Comparison of ENCODE assay signal across 14 mouse cellular contexts in the genomic region with DNA sequence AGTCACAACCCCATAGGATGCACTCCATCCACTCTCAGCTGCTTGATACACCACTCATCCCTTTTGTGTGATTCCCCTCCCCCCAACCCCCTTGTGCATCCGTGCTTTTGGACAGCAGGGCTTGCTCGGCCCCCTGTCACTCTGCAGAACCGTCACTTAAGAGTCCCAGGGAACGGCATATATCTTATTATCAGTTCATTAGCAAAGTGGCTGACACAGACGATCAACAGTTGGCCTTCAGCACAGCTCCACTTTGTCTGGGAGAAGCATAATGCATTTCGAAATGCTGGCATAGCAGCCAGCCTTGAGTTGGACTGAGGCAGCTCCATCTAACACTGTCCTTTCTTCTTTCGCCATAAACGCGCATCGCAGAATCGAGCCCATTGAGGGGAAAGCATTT.
DNase-seq lines count a peak whose midpoint lies in the region; ATAC-seq and TF ChIP-seq lines count a peak whose summit lies in the region.
"Had no signal": no experiment of that assay in that cellular context is flagged by ENCODE, and none has a peak within 500 bp of the region (broad histone marks: within the 10 kb centered on the region; RNA-seq: fewer than 3 reads in every experiment).

No protein-coding gene starts in this region.

- no peaks in the 10 kb centered on the region for H3K36me3 ChIP-seq in forebrain, embryonic 15.5 days
- H3K36me3 ChIP-seq in forebrain, embryonic 16.5 days (ENCODE audit: control insufficient read depth, insufficient read depth): no peaks in the 10 kb centered on the region
- H3K36me3 ChIP-seq in lung, embryonic 14.5 days (ENCODE audit: insufficient read depth): no peaks in the 10 kb centered on the region
- H3K36me3 ChIP-seq in hindbrain, postnatal 0 days (ENCODE audit: insufficient read depth, low read length): no peaks in the 10 kb centered on the region

- TF ChIP-seq CTCF in lung, embryonic 14.5 days (IDR thresholded peaks at IDR 0.05; ENCODE audit: low read depth): no peak
- TF ChIP-seq CTCF in lung, adult 2 months (IDR thresholded peaks at IDR 0.05; ENCODE audit: insufficient read depth, low read length): no peak
- TF ChIP-seq CTCF in hindbrain, postnatal 0 days (IDR thresholded peaks at IDR 0.05; ENCODE audit: low read depth): no peak

- no peak overlapping the region for H3K4me3 ChIP-seq in forebrain, embryonic 15.5 days
- H3K4me3 ChIP-seq in forebrain, embryonic 16.5 days (replicated peaks; ENCODE audit: low read length): no peak overlapping the region
- no peak overlapping the region for H3K4me3 ChIP-seq in lung, embryonic 14.5 days (ENCODE audit: low read depth, low read length)
- no peak overlapping the region for H3K4me3 ChIP-seq in lung, adult 2 months (replicated peaks; ENCODE audit: extremely low read depth, low read depth, low read length)
- no peak overlapping the region for H3K4me3 ChIP-seq in hindbrain, postnatal 0 days (ENCODE audit: low read length)
- H3K4me3 ChIP-seq: gastrocnemius, adult 2 months had no signal

- H3K9me3 ChIP-seq in forebrain, embryonic 15.5 days: no peaks in the 10 kb centered on the region
- no peaks in the 10 kb centered on the region for H3K9me3 ChIP-seq in forebrain, embryonic 16.5 days (ENCODE audit: control insufficient read depth, low read length)
- H3K9me3 ChIP-seq in lung, embryonic 14.5 days (ENCODE audit: low read depth, low read length): no peaks in the 10 kb centered on the region
- no peaks in the 10 kb centered on the region for H3K9me3 ChIP-seq in hindbrain, postnatal 0 days (ENCODE audit: low read length)

- no peak for ATAC-seq in forebrain, embryonic 15.5 days (replicated peaks)
- no peak for ATAC-seq in forebrain, embryonic 16.5 days
- ATAC-seq in lung, embryonic 14.5 days (ENCODE audit: insufficient read depth): peak; percentile 97
- no peak for ATAC-seq in hindbrain, postnatal 0 days
- ATAC-seq: Patski had no signal

- no peak for TF ChIP-seq POLR2A in lung, adult 2 months (IDR thresholded peaks at IDR 0.05; ENCODE audit: borderline replicate concordance, extremely low read depth, low read depth, low read length)

- H3K4me2 ChIP-seq in forebrain, embryonic 15.5 days (replicated peaks): no peak overlapping the region
- no peak overlapping the region; the same call in 1 of the 2 replicates for H3K4me2 ChIP-seq in forebrain, embryonic 16.5 days (ENCODE audit: low read length)
- H3K4me2 ChIP-seq in lung, embryonic 14.5 days: no peak overlapping the region
- 0 out of 2 replicates have a peak overlapping the region, but pooled peaks have one; percentile 4 for H3K4me2 ChIP-seq in hindbrain, postnatal 0 days (ENCODE audit: low read depth, low read length)

- peak overlapping the region; percentile 35; the same call in 1 of the 2 replicates for H3K27ac ChIP-seq in forebrain, embryonic 15.5 days (replicated peaks)
- no peak overlapping the region for H3K27ac ChIP-seq in forebrain, embryonic 16.5 days (ENCODE audit: low read length)
- no peak overlapping the region for H3K27ac ChIP-seq in lung, embryonic 14.5 days (ENCODE audit: low read depth)
- no peak overlapping the region for H3K27ac ChIP-seq in hindbrain, postnatal 0 days
- H3K27ac ChIP-seq: gastrocnemius, adult 2 months; liver, embryonic 14.5 days had no signal

- no peak overlapping the region for H3K9ac ChIP-seq in forebrain, embryonic 15.5 days (replicated peaks)
- no peak overlapping the region for H3K9ac ChIP-seq in forebrain, embryonic 16.5 days (replicated peaks; ENCODE audit: low read depth, low read length)
- no peak overlapping the region for H3K9ac ChIP-seq in lung, embryonic 14.5 days
- H3K9ac ChIP-seq in hindbrain, postnatal 0 days (replicated peaks; ENCODE audit: low read length): no peak overlapping the region
- H3K9ac ChIP-seq: liver, embryonic 14.5 days had no signal

- H3K4me1 ChIP-seq in forebrain, embryonic 15.5 days: peaks cover 46% of the 10 kb centered on the region
- H3K4me1 ChIP-seq in forebrain, embryonic 16.5 days (replicated peaks; ENCODE audit: control insufficient read depth, insufficient read depth, low read length): peaks cover 36% of the 10 kb centered on the region
- 0 out of 2 replicates have a peak, but pooled peaks cover 3% of the 10 kb centered on the region for H3K4me1 ChIP-seq in lung, embryonic 14.5 days (ENCODE audit: insufficient read depth)
- H3K4me1 ChIP-seq in lung, adult 2 months (ENCODE audit: control insufficient read depth, insufficient read depth, low read length): no peaks in the 10 kb centered on the region
- H3K4me1 ChIP-seq in hindbrain, postnatal 0 days (ENCODE audit: insufficient read depth, low read length): peaks cover 2% of the 10 kb centered on the region; the same call in 1 of the 2 replicates

- WGBS in forebrain, embryonic 15.5 days: 28% methylated on average over 11 of the region's 11 CpGs
- 19% methylated on average over 11 of the region's 11 CpGs for WGBS in forebrain, embryonic 16.5 days
- 39% methylated on average over 11 of the region's 11 CpGs for WGBS in lung, embryonic 14.5 days
- 58% methylated on average over 11 of the region's 11 CpGs for WGBS in lung, adult 2 months
- WGBS in hindbrain, postnatal 0 days: 33% methylated on average over 11 of the region's 11 CpGs

- peak; percentile 89 for DNase-seq in lung, embryonic 14.5 days
- DNase-seq in lung, adult 2 months: no peak
- peak; percentile 48 for DNase-seq in hindbrain, postnatal 0 days (ENCODE audit: low spot score)
- peak; percentile 75 for DNase-seq in retina, embryonic 14.5 days (ENCODE audit: low spot score)
- DNase-seq in kidney, postnatal 36 days: no peak
- DNase-seq: gastrocnemius, adult 2 months; kidney, adult 11 months; kidney, postnatal 4 days; right cerebral cortex, postnatal 4 days; thymus, postnatal 36 days had no signal

- H3K27me3 ChIP-seq in forebrain, embryonic 15.5 days: no peaks in the 10 kb centered on the region
- no peaks in the 10 kb centered on the region for H3K27me3 ChIP-seq in forebrain, embryonic 16.5 days (replicated peaks; ENCODE audit: control insufficient read depth, insufficient read depth, low read length)
- H3K27me3 ChIP-seq in lung, embryonic 14.5 days (ENCODE audit: insufficient read depth, low read length): 0 out of 2 replicates have a peak, but pooled peaks cover 4% of the 10 kb centered on the region
- H3K27me3 ChIP-seq in hindbrain, postnatal 0 days (ENCODE audit: insufficient read depth, low read length): no peaks in the 10 kb centered on the region
- H3K27me3 ChIP-seq: Patski had no signal

Comparison
In these comparisons a context has a peak if more than half of its experiments do, and no peak if none do; other contexts are left out.
1. DNase-seq: peak in lung, embryonic 14.5 days (single experiment), hindbrain, postnatal 0 days (single experiment) and retina, embryonic 14.5 days (single experiment); none in lung, adult 2 months (single experiment) and kidney, postnatal 36 days (0 of 2).